Mouse (Mus musculus) testis, adult 2 months (tissue): ENCODE measurements around the gene Src.

Experiments
- CTCF ChIP-seq: fragments of 200-500 bp; IDR thresholded peaks from 2 replicates; pipeline ENCODE4 v1.5.1; 2012; ENCODE audit warnings: low read depth, mild to moderate bottlenecking, inconsistent platforms, low read length, moderate library complexity; ENCODE audit not compliant: control insufficient read depth, insufficient read depth, insufficient replicate concordance
- POLR2A ChIP-seq: fragments of 200-500 bp; IDR thresholded peaks from 2 replicates; pipeline ENCODE4 v1.6.1; 2012; ENCODE audit warnings: low read depth, mild to moderate bottlenecking, inconsistent platforms, low read length, moderate library complexity; ENCODE audit not compliant: control insufficient read depth

- TF ChIP-seq CTCF (no peak), POLR2A (no peak)
These were observed 32.7 kb downstream of the Src start for GRCm38 (mm10) chr2:157450905-157451304.
